ENCODE assay signal across 26 mouse cellular contexts in the genomic region with DNA sequence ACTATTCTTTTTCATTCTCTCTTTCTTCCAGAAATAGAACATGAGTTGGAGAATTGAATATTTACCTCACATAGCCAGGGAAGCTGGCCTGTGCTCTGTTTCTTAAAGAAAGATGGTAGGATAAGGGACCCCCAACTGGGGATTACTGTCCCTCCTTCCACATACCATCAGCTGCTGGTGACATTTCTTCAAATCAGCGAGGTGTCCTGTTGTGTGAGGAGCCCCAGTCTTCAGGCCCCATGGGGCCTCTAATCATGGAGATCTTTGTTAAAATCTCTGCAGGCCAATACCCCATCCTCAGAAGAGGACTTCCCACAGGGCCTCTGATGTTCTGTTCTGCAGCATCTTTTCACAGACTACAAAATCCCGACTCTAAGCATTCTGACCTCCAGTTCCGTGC.
"Had no signal": no experiment of that assay in that cellular context is flagged by ENCODE, and none has a peak within 500 bp of the region (broad histone marks: within the 10 kb centered on the region; RNA-seq: fewer than 3 reads in every experiment).

No protein-coding gene starts in this region.

- H3K9ac ChIP-seq: heart, embryonic 13.5 days; heart, embryonic 15.5 days; hindbrain, embryonic 13.5 days; hindbrain, embryonic 15.5 days; kidney, embryonic 15.5 days; limb, embryonic 13.5 days; limb, embryonic 15.5 days; liver, embryonic 12.5 days had no signal

- H3K36me3 ChIP-seq: heart, embryonic 13.5 days; heart, embryonic 15.5 days; hindbrain, embryonic 13.5 days; hindbrain, embryonic 15.5 days; kidney, embryonic 15.5 days; limb, embryonic 13.5 days; limb, embryonic 15.5 days; liver, embryonic 12.5 days had no signal

- H3K9me3 ChIP-seq: heart, embryonic 13.5 days; heart, embryonic 15.5 days; hindbrain, embryonic 13.5 days; hindbrain, embryonic 15.5 days; kidney, embryonic 15.5 days; limb, embryonic 13.5 days; limb, embryonic 15.5 days; liver, embryonic 12.5 days had no signal

- ATAC-seq: hindbrain, postnatal 0 days; intestine, embryonic 16.5 days; liver, embryonic 12.5 days had no signal

- H3K4me1 ChIP-seq: heart, embryonic 15.5 days; hindbrain, embryonic 15.5 days; limb, embryonic 15.5 days; liver, embryonic 12.5 days had no signal

- DNase-seq: gastrocnemius, postnatal 14 days; gastrocnemius, postnatal 36 days; heart, adult 11 months; heart, adult 2 months; heart, postnatal 14 days; heart, postnatal 36 days; kidney, adult 11 months; kidney, adult 2 months; kidney, adult 9 months; kidney, postnatal 14 days; kidney, postnatal 36 days; layer of hippocampus, adult 9-11 months; layer of hippocampus, postnatal 36 days; left cerebral cortex, postnatal 4 days had no signal

- H3K27ac ChIP-seq: heart, adult 2 months; heart, embryonic 13.5 days; heart, embryonic 15.5 days; hindbrain, embryonic 13.5 days; hindbrain, embryonic 15.5 days; hindbrain, postnatal 0 days; kidney, embryonic 15.5 days; kidney, postnatal 0 days; limb, embryonic 13.5 days; limb, embryonic 15.5 days; liver, embryonic 12.5 days had no signal

- H3K4me2 ChIP-seq: heart, embryonic 11.5 days; heart, embryonic 13.5 days; heart, embryonic 15.5 days; hindbrain, embryonic 13.5 days; hindbrain, embryonic 15.5 days; kidney, embryonic 15.5 days; limb, embryonic 13.5 days; limb, embryonic 15.5 days; liver, embryonic 12.5 days had no signal

- H3K27me3 ChIP-seq: heart, embryonic 13.5 days; heart, embryonic 15.5 days; hindbrain, embryonic 13.5 days; hindbrain, embryonic 15.5 days; kidney, embryonic 15.5 days; limb, embryonic 13.5 days; limb, embryonic 15.5 days; liver, embryonic 12.5 days had no signal

- H3K4me3 ChIP-seq: heart, adult 2 months; heart, embryonic 13.5 days; heart, embryonic 15.5 days; hindbrain, embryonic 13.5 days; hindbrain, embryonic 15.5 days; kidney, embryonic 15.5 days; limb, embryonic 13.5 days; limb, embryonic 15.5 days; liver, embryonic 12.5 days had no signal
